Mouse (Mus musculus): ENCODE data around the gene Mical1. TPM values are rescaled to one million over a fixed set of nuclear protein-coding genes. Genes with fewer than 3 reads are reported as not detected.

Gene Mical1
- polyA plus RNA-seq, 2 experiments: 40.2 to 53.8 TPM

DNA sequence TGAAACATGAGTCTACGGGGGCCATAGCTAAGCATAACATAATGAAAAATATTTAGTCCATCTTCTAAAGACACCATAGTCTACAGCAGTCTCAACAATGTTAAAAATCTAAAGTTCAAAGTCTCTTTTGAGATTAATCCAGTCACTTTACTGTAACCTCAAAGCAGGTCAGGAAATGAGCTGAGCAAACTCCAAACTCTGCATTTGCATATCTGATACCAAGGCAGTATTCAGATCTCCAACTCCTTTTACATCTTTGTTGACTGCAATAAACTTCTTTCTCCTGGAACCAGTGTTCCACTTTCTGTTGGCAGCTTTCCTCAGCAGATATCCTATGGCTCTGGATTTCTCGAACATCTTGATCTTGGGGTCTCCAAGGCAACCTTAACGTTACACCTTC, 5.4 kb upstream of the Mical1 start:
- no peak overlapping the region for H3K9ac ChIP-seq (ENCODE audit: low read depth, low read length, severe bottlenecking)
- WGBS: 83% methylated on average over 3 of the region's 3 CpGs
- H3K4me2 ChIP-seq (replicated peaks; ENCODE audit: low read depth, low read length, severe bottlenecking): no peak overlapping the region
- H3K27me3 ChIP-seq (ENCODE audit: control insufficient read depth, insufficient read depth, low read length): no peaks in the 10 kb centered on the region
- ATAC-seq (ENCODE audit: low FRiP score, low read depth) (no peak), DNase-seq (ENCODE audit: low spot score) (no peak)
- H3K9me3 ChIP-seq (ENCODE audit: control insufficient read depth, low read length): no peaks in the 10 kb centered on the region
- no peak overlapping the region for H3K27ac ChIP-seq (replicated peaks; ENCODE audit: low read depth, low read length)
- H3K4me3 ChIP-seq (replicated peaks; ENCODE audit: low read length): no peak overlapping the region
- peaks cover 11% of the 10 kb centered on the region for H3K4me1 ChIP-seq (ENCODE audit: control insufficient read depth, insufficient read depth, low read length)
- TF ChIP-seq POLR2A (IDR thresholded peaks at IDR 0.05; ENCODE audit: borderline replicate concordance, extremely low read depth, insufficient read depth, insufficient read length): no peak
- H3K36me3 ChIP-seq (ENCODE audit: control insufficient read depth, insufficient read depth, low read length): peaks cover 9% of the 10 kb centered on the region; the same call in 1 of the 2 replicates

GRCm38 (mm10) chr10:41472534-41472933, 3.6 kb upstream of the Mical1 start:
- Histone ChIP-seq H3K27ac (replicated peaks; ENCODE audit: low read depth, low read length) (no peak overlapping the region), H3K4me1 (ENCODE audit: control insufficient read depth, insufficient read depth, low read length) (peaks cover 17% of the 10 kb centered on the region), H3K9me3 (ENCODE audit: control insufficient read depth, low read length) (no peaks in the 10 kb centered on the region), H3K4me3 (replicated peaks; ENCODE audit: low read length) (no peak overlapping the region), H3K4me2 (replicated peaks; ENCODE audit: low read depth, low read length, severe bottlenecking) (no peak overlapping the region), H3K9ac (ENCODE audit: low read depth, low read length, severe bottlenecking) (no peak overlapping the region), H3K27me3 (ENCODE audit: control insufficient read depth, insufficient read depth, low read length) (no peaks in the 10 kb centered on the region), H3K36me3 (ENCODE audit: control insufficient read depth, insufficient read depth, low read length) (0 out of 2 replicates have a peak, but pooled peaks cover 7% of the 10 kb centered on the region)
- DNase-seq (ENCODE audit: low spot score) (no peak), ATAC-seq (ENCODE audit: low FRiP score, low read depth) (no peak)
- no peak for TF ChIP-seq POLR2A (IDR thresholded peaks at IDR 0.05; ENCODE audit: borderline replicate concordance, extremely low read depth, insufficient read depth, insufficient read length)

DNA sequence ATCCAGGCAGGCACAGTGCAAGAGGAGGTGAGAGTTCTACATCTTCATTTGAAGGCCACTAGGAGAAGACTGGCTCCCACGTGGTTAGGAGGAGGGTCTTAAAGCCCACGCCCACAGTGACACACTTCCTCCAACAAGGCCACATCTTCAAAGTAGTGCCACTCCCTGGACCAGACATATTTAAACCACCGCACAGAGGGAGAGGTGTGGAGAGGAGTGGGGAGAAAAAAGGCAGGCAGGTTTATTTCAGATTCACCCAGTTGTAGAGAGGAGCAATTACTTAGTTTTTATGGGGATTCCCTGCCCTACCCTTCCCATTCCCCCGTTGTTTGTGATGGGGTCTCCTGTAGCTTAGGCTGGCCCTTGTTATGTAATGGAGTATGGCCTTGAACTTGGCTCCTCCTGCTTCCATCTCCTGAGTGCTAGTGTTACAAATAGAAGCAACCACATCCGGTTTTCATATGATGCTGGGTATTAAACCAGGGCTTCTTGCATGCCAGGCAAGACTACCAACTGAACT, 3.1 kb upstream of the Mical1 start:
- ATAC-seq (ENCODE audit: low FRiP score, low read depth): no peak
- 67% methylated on average over 5 of the region's 5 CpGs for WGBS
- Histone ChIP-seq H3K36me3 (ENCODE audit: control insufficient read depth, insufficient read depth, low read length) (0 out of 2 replicates have a peak, but pooled peaks cover 9% of the 10 kb centered on the region), H3K9ac (ENCODE audit: low read depth, low read length, severe bottlenecking) (no peak overlapping the region), H3K27me3 (ENCODE audit: control insufficient read depth, insufficient read depth, low read length) (no peaks in the 10 kb centered on the region), H3K4me1 (ENCODE audit: control insufficient read depth, insufficient read depth, low read length) (peaks cover 19% of the 10 kb centered on the region), H3K4me2 (replicated peaks; ENCODE audit: low read depth, low read length, severe bottlenecking) (no peak overlapping the region), H3K9me3 (ENCODE audit: control insufficient read depth, low read length) (no peaks in the 10 kb centered on the region), H3K4me3 (replicated peaks; ENCODE audit: low read length) (no peak overlapping the region), H3K27ac (replicated peaks; ENCODE audit: low read depth, low read length) (no peak overlapping the region)
- DNase-seq (ENCODE audit: low spot score): no peak
- no peak for TF ChIP-seq POLR2A (IDR thresholded peaks at IDR 0.05; ENCODE audit: borderline replicate concordance, extremely low read depth, insufficient read depth, insufficient read length)

- 79% methylated on average over 6 of the region's 6 CpGs for WGBS
- no peak for DNase-seq (ENCODE audit: low spot score)
These were observed 2.2 kb upstream of the Mical1 start for GRCm38 (mm10) chr10:41473782-41474468.

GRCm38 (mm10) chr10:41474981-41475391, 1.1 kb upstream of the Mical1 start:
- Histone ChIP-seq H3K36me3 (ENCODE audit: control insufficient read depth, insufficient read depth, low read length) (peaks cover 19% of the 10 kb centered on the region), H3K27ac (replicated peaks; ENCODE audit: low read depth, low read length) (0 out of 2 replicates have a peak overlapping the region, but pooled peaks have one; percentile 38), H3K27me3 (ENCODE audit: control insufficient read depth, insufficient read depth, low read length) (no peaks in the 10 kb centered on the region), H3K4me1 (ENCODE audit: control insufficient read depth, insufficient read depth, low read length) (peaks cover 19% of the 10 kb centered on the region), H3K9ac (ENCODE audit: low read depth, low read length, severe bottlenecking) (no peak overlapping the region), H3K4me2 (replicated peaks; ENCODE audit: low read depth, low read length, severe bottlenecking) (no peak overlapping the region), H3K4me3 (replicated peaks; ENCODE audit: low read length) (no peak overlapping the region), H3K9me3 (ENCODE audit: control insufficient read depth, low read length) (no peaks in the 10 kb centered on the region)
- DNase-seq (ENCODE audit: low spot score): no peak
- no peak for ATAC-seq (ENCODE audit: low FRiP score, low read depth)
- WGBS: 52% methylated on average over 1 of the region's 1 CpGs
- TF ChIP-seq POLR2A (IDR thresholded peaks at IDR 0.05; ENCODE audit: borderline replicate concordance, extremely low read depth, insufficient read depth, insufficient read length): no peak

More at GRCm38 (mm10) chr10:41473782-41474468, 2.2 kb upstream of the Mical1 start:
- H3K4me3 ChIP-seq (replicated peaks; ENCODE audit: low read length): no peak overlapping the region
- peaks cover 19% of the 10 kb centered on the region for H3K4me1 ChIP-seq (ENCODE audit: control insufficient read depth, insufficient read depth, low read length)
- H3K36me3 ChIP-seq (ENCODE audit: control insufficient read depth, insufficient read depth, low read length): 0 out of 2 replicates have a peak, but pooled peaks cover 11% of the 10 kb centered on the region
- H3K9ac ChIP-seq (ENCODE audit: low read depth, low read length, severe bottlenecking): no peak overlapping the region
- no peak overlapping the region for H3K4me2 ChIP-seq (replicated peaks; ENCODE audit: low read depth, low read length, severe bottlenecking)
- no peak for TF ChIP-seq POLR2A (IDR thresholded peaks at IDR 0.05; ENCODE audit: borderline replicate concordance, extremely low read depth, insufficient read depth, insufficient read length)
- no peak overlapping the region for H3K27ac ChIP-seq (replicated peaks; ENCODE audit: low read depth, low read length)
- no peak for ATAC-seq (ENCODE audit: low FRiP score, low read depth)
- H3K27me3 ChIP-seq (ENCODE audit: control insufficient read depth, insufficient read depth, low read length): no peaks in the 10 kb centered on the region
- no peaks in the 10 kb centered on the region for H3K9me3 ChIP-seq (ENCODE audit: control insufficient read depth, low read length)
